ENCODE assay signal across 13 mouse cellular contexts in genomic region chr4:131356316-131356715, GRCm38 (mm10).
A peak's percentile ranks its signal among the peaks of the same experiment; 100 is the strongest.
DNase-seq lines count a peak whose midpoint lies in the region; ATAC-seq and TF ChIP-seq lines count a peak whose summit lies in the region.
"Had no signal": no experiment of that assay in that cellular context is flagged by ENCODE, and none has a peak within 500 bp of the region (broad histone marks: within the 10 kb centered on the region; RNA-seq: fewer than 3 reads in every experiment).

No protein-coding gene starts in this region.

- WGBS in hindbrain, postnatal 0 days = 68% methylated on average over 12 of the region's 12 CpGs
- WGBS in hindbrain, embryonic 10.5 days = 80% methylated on average over 12 of the region's 12 CpGs
- WGBS in neural tube, embryonic 13.5 days = 74% methylated on average over 12 of the region's 12 CpGs

- no peak overlapping the region for H3K9ac ChIP-seq in hindbrain, postnatal 0 days (replicated peaks; ENCODE audit: low read length)
- H3K9ac ChIP-seq in neural tube, embryonic 13.5 days = no peak overlapping the region
- H3K9ac ChIP-seq: liver, embryonic 15.5 days; midbrain, embryonic 13.5 days; stomach, embryonic 15.5 days had no signal

- no peak overlapping the region for H3K4me2 ChIP-seq in hindbrain, postnatal 0 days (ENCODE audit: low read depth, low read length)
- no peak overlapping the region for H3K4me2 ChIP-seq in neural tube, embryonic 13.5 days
- H3K4me2 ChIP-seq: liver, embryonic 15.5 days; midbrain, embryonic 13.5 days; stomach, embryonic 15.5 days had no signal

- H3K36me3 ChIP-seq in hindbrain, postnatal 0 days (ENCODE audit: insufficient read depth, low read length) = no peaks in the 10 kb centered on the region
- no peaks in the 10 kb centered on the region for H3K36me3 ChIP-seq in hindbrain, embryonic 10.5 days
- no peaks in the 10 kb centered on the region for H3K36me3 ChIP-seq in neural tube, embryonic 13.5 days
- H3K36me3 ChIP-seq: liver, embryonic 15.5 days; midbrain, embryonic 13.5 days; stomach, embryonic 15.5 days had no signal

- H3K27me3 ChIP-seq in hindbrain, postnatal 0 days (ENCODE audit: insufficient read depth, low read length) = no peaks in the 10 kb centered on the region
- 0 out of 2 replicates have a peak, but pooled peaks cover 4% of the 10 kb centered on the region for H3K27me3 ChIP-seq in hindbrain, embryonic 10.5 days (ENCODE audit: insufficient read depth, poor library complexity, severe bottlenecking)
- no peaks in the 10 kb centered on the region for H3K27me3 ChIP-seq in neural tube, embryonic 13.5 days
- H3K27me3 ChIP-seq: liver, embryonic 15.5 days; midbrain, embryonic 13.5 days; stomach, embryonic 15.5 days had no signal

- H3K4me3 ChIP-seq in hindbrain, postnatal 0 days (ENCODE audit: low read length) = no peak overlapping the region
- H3K4me3 ChIP-seq in hindbrain, embryonic 10.5 days = no peak overlapping the region
- H3K4me3 ChIP-seq in neural tube, embryonic 13.5 days = no peak overlapping the region
- H3K4me3 ChIP-seq: gastrocnemius, adult 2 months; liver, embryonic 15.5 days; midbrain, embryonic 13.5 days; stomach, embryonic 15.5 days had no signal

- no peaks in the 10 kb centered on the region for H3K4me1 ChIP-seq in hindbrain, postnatal 0 days (ENCODE audit: insufficient read depth, low read length)
- H3K4me1 ChIP-seq in hindbrain, embryonic 10.5 days (replicated peaks) = peaks cover 7% of the 10 kb centered on the region; the same call in 1 of the 2 replicates
- no peaks in the 10 kb centered on the region for H3K4me1 ChIP-seq in neural tube, embryonic 13.5 days (replicated peaks)
- H3K4me1 ChIP-seq: liver, embryonic 15.5 days; stomach, embryonic 15.5 days had no signal

- no peak overlapping the region for H3K27ac ChIP-seq in hindbrain, postnatal 0 days
- H3K27ac ChIP-seq in hindbrain, embryonic 10.5 days = no peak overlapping the region
- H3K27ac ChIP-seq in neural tube, embryonic 13.5 days (replicated peaks) = no peak overlapping the region; the same call in 1 of the 2 replicates
- H3K27ac ChIP-seq: gastrocnemius, adult 2 months; liver, embryonic 15.5 days; midbrain, embryonic 13.5 days; stomach, embryonic 15.5 days had no signal

- no peak for ATAC-seq in hindbrain, postnatal 0 days
- peak; percentile 61; the same call in 1 of the 2 replicates for ATAC-seq in neural tube, embryonic 13.5 days (ENCODE audit: low read depth)
- ATAC-seq: midbrain, embryonic 13.5 days had no signal

- intact Hi-C loops in left cerebral cortex, postnatal 14 days (cut with DNase I) = no loop called here

- H3K9me3 ChIP-seq in hindbrain, postnatal 0 days (ENCODE audit: low read length) = no peaks in the 10 kb centered on the region
- no peaks in the 10 kb centered on the region for H3K9me3 ChIP-seq in hindbrain, embryonic 10.5 days
- H3K9me3 ChIP-seq in neural tube, embryonic 13.5 days = no peaks in the 10 kb centered on the region
- H3K9me3 ChIP-seq: liver, embryonic 15.5 days; midbrain, embryonic 13.5 days; stomach, embryonic 15.5 days had no signal

- peak; percentile 58 for DNase-seq in hindbrain, postnatal 0 days (ENCODE audit: low spot score)
- no peak for DNase-seq in hindbrain, embryonic 10.5 days (ENCODE audit: low spot score)
- DNase-seq in neural tube, embryonic 10.5 days (ENCODE audit: extremely low spot score, low spot score) = no peak
- DNase-seq in left cerebral cortex, postnatal 14 days (ENCODE audit: low spot score in 2 of 2) = peak; percentile 81 to 89
- no peak for DNase-seq in thymus, postnatal 25 days
- DNase-seq in gastrocnemius, adult 18-20 months (ENCODE audit: low spot score) = no peak
- DNase-seq in urinary bladder, postnatal 4 days (ENCODE audit: low spot score in 2 of 2) = no peak
- DNase-seq: gastrocnemius, adult 2 months; kidney, adult 18-20 months had no signal

- no peak for TF ChIP-seq CTCF in hindbrain, postnatal 0 days (IDR thresholded peaks at IDR 0.05; ENCODE audit: low read depth)

Comparison
In these comparisons a context has a peak if more than half of its experiments do, and no peak if none do; other contexts are left out.
1. DNase-seq: peak in hindbrain, postnatal 0 days (single experiment) and left cerebral cortex, postnatal 14 days (2 of 2); none in hindbrain, embryonic 10.5 days (single experiment), neural tube, embryonic 10.5 days (single experiment), thymus, postnatal 25 days (single experiment), gastrocnemius, adult 18-20 months (single experiment) and urinary bladder, postnatal 4 days (0 of 2).